Mouse (Mus musculus) bone marrow macrophage, adult 2 months (primary cell): Measurements from ENCODE around the gene Nampt. TPM values are rescaled to one million over a fixed set of nuclear protein-coding genes. Genes with fewer than 3 reads are reported as not detected.
A peak's percentile ranks its signal among the peaks of the same experiment; 100 is the strongest.

Experiments used
- H3K27ac ChIP-seq: 2 replicates; pipeline ENCODE4 v1.5.1; 2012; ENCODE audit warnings: low read depth, low read length; ENCODE audit not compliant: insufficient read depth
- H3K4me1 ChIP-seq: 2 replicates; pipeline ENCODE4 v1.6.1; 2012; ENCODE audit warnings: low read length; ENCODE audit not compliant: control insufficient read depth, insufficient read depth
- H3K4me3 ChIP-seq: 2 replicates; pipeline ENCODE4 v1.5.1; 2012; ENCODE audit warnings: mild to moderate bottlenecking, low read length, moderate library complexity; ENCODE audit not compliant: insufficient read depth
- CTCF ChIP-seq: IDR thresholded peaks from 2 replicates; pipeline ENCODE4 v1.5.1; 2012; ENCODE audit warnings: low read depth, mild to moderate bottlenecking, low read length, moderate library complexity
- POLR2A ChIP-seq: IDR thresholded peaks from 2 replicates; pipeline ENCODE4 v1.6.1; 2012; ENCODE audit warnings: mild to moderate bottlenecking, low read depth, low read length, borderline replicate concordance
- polyA plus RNA-seq: library from polyadenylated mRNA; stranded (reverse); fragments of >200 nt; gene quantifications from 2 replicates; pipeline ENCODE4 v1.2.4, GENCODE M21; 2012; ENCODE audit not compliant: missing spikeins, insufficient read depth, insufficient read length

Gene Nampt
- 97.2 and 112 TPM in 2 replicates for polyA plus RNA-seq

DNA sequence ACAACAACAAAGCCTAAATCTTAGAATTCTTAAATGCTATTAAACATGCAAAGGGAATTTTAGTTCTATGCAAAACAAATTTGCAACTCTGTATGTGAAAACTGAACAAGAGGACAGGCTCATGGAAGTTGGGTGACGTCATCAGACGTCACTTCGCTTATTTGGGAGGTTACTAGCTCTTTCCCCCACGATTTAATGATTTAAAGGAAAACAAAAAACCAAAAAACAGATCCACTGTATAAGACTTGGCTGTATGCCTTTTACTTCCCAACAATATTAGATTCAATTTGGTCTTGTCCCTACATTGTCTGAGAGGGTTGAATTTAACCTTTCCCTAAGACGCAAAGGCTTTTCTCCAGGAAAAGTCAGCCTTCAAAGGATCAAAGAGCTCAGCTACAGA, at the start of gene Nampt:
TSS of gene Nampt (plus strand) at position 130 of the 400 bp plus-strand sequence.
- peak within 1 kb of the TSS; percentile 93 for H3K27ac ChIP-seq
- TF ChIP-seq CTCF: no peak
- TF ChIP-seq POLR2A: no peak

DNA sequence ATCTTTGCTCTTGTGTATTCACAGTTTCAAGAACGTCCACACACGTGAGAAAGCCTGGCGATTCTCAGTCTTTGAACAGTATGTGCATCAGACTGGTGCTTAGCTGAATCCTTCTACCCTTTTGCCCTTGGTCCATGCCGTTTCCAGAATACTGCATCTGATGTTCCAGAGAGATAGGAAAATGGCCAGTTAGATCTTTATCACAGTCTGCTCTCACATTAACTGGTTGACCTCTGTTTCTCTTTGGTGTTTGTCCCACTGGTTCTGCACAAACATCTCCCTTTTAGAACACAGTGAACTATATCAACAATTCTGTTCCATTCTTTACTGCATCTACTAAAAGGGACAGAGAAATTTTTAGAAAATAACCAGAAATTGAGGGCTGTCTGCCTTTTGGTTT, 48.6 kb upstream of the Nampt start:
- H3K4me1 ChIP-seq: peaks cover 23% of the 10 kb centered on the region
- no peak for TF ChIP-seq CTCF
- no peak for TF ChIP-seq POLR2A
- no peak overlapping the region for H3K4me3 ChIP-seq
- no peak overlapping the region for H3K27ac ChIP-seq

More for the DNA sequence above, at the start of gene Nampt:
- Histone ChIP-seq H3K4me3 (peak within 1 kb of the TSS; percentile 80), H3K4me1 (peaks cover 37% of the 10 kb centered on the region)

DNA sequence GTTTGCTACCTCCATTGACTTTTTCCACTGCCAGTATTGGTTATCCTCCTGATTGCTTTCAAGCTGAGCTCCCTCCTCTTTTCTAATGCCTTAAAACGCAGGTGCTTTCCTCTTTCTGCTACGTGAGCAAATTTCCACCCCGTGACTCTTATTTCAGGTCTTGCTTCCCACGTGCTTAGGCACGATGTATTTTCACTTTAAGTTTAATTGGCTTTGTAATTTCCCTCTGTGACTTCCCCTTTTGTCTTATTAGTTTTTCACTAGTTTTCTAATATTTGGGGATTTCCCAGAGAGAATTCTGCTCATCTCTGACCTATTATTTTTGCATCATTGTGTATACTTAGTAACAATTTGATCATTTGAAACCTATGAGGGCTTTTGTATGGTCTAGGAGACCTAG, 44.8 kb upstream of the Nampt start:
- no peak overlapping the region; the same call in 1 of the 2 replicates for H3K4me3 ChIP-seq
- TF ChIP-seq POLR2A: no peak
- TF ChIP-seq CTCF: no peak
- H3K4me1 ChIP-seq: peaks cover 10% of the 10 kb centered on the region
- 0 out of 2 replicates have a peak overlapping the region, but pooled peaks have one; percentile 1 for H3K27ac ChIP-seq

DNA sequence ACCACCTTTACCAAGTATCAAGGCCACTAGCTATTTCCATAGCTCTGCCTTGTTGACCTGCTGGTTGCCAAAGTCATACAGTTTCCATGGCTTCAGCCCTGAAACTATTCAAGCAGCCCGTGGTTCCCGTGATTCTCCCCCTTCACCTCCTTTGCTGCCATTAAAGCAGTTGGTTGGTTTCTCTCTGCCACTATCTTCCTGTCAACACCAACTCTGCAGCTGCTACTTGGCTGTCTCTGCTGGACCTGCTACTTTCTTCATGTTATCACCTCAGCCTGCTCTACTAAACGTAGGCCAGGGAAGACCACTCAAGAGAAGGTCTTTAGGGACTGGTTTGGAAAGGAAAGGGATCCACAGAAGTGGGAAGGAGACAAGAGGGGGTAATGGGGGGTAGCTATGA, 30.3 kb upstream of the Nampt start:
- H3K4me3 ChIP-seq: no peak overlapping the region
- TF ChIP-seq POLR2A: no peak
- no peak for TF ChIP-seq CTCF
- H3K4me1 ChIP-seq: peaks cover 8% of the 10 kb centered on the region
- H3K27ac ChIP-seq: no peak overlapping the region

DNA sequence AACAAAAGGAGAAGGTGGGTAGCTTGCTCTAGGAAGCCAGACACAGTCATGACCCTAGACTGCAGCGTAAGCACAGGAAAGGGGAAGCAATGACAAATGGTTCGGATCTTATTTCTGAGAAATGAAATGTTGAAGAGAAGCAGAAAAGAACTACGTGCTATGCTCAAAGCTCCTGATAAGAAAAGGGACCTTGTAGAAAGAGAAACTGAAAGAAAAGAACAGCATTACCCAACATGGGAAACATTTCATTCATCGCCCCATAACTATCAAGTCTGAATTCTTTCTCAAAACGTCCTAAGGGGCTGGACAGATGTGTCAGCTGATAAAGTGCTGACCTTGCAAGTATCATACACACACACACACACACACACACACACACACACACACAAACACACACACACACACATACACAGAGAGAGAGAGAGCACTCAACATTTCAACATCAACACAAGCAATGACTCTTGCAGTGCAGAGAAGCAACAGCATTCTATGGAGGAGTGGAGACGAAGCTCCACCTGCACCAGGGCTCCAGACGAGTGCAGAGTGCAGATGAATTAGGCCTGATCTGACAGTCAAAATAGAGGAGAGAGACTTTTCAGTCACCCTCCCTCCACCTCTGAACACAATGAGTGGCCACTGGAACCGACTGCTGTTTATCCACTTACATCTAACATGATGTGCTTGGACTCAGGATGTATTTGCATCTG, 23.4 kb upstream of the Nampt start:
- Histone ChIP-seq H3K4me1 (0 out of 2 replicates have a peak, but pooled peaks cover 6% of the 10 kb centered on the region), H3K27ac (peak overlapping the region; percentile 36), H3K4me3 (peak overlapping the region; percentile 42)
- TF ChIP-seq POLR2A: no peak
- TF ChIP-seq CTCF: no peak

DNA sequence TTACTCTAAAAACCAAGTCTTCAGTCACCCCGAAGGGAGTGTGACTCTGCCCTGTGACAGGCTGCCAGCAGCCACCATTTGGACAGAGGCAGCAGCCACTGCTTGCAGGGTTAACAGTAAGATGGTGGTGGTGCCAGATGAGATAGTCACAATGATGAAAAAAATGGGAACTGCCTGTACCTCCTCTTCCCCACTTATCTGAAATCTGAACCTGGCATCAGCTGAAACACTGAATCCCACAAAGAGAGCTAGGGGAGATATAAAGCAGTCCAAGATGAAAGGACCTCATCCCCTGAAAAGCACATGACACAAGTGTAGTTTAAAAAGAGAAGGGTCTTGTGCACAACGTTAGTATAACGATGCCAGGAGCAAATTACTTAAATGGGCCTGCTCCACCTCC, 21.9 kb upstream of the Nampt start:
- Histone ChIP-seq H3K27ac (no peak overlapping the region), H3K4me3 (no peak overlapping the region), H3K4me1 (0 out of 2 replicates have a peak, but pooled peaks cover 6% of the 10 kb centered on the region)
- no peak for TF ChIP-seq CTCF
- TF ChIP-seq POLR2A: no peak

DNA sequence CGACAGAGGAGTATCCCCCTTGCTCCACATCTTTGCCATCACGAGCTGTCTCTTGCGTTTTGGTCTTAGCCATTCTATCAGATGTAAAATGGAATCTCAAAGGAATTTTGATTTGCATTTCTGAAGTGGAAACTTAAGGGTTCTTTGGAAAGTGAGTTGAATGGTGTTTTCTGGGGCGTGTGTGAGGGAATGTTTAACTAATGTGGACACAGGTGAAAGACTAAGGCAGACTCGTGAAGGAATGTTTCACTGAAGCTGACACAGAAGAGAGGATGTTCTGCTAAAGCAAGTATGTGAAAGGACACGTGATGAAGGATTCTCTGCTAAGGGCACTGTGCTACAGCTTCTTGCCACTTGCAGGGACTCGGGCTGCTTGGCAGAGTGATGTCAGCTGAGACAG, 18.3 kb upstream of the Nampt start:
- H3K4me1 ChIP-seq: 0 out of 2 replicates have a peak, but pooled peaks cover 2% of the 10 kb centered on the region
- H3K4me3 ChIP-seq: no peak overlapping the region
- TF ChIP-seq POLR2A: no peak
- no peak for TF ChIP-seq CTCF
- H3K27ac ChIP-seq: no peak overlapping the region

DNA sequence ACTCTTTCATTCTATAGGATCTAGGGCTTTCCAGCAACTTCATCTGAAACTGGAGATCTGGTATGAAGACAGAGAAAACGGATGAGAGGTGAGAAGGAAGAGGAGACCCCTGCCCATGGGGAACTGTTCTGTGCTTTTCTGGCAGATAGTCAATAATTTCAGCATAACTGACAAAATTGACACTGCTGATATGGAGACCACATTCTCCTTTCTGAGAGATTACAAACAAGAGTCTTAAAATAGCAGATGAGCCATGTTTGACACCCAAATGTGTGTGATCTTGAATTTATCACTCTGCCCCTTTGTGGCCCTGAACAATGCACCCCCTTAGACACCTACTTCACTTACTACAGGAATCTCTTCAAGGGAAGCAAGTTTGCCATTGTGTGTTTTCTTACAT, 13.8 kb upstream of the Nampt start:
- Histone ChIP-seq H3K4me1 (no peaks in the 10 kb centered on the region), H3K27ac (no peak overlapping the region), H3K4me3 (no peak overlapping the region)
- TF ChIP-seq CTCF: no peak
- TF ChIP-seq POLR2A: no peak

DNA sequence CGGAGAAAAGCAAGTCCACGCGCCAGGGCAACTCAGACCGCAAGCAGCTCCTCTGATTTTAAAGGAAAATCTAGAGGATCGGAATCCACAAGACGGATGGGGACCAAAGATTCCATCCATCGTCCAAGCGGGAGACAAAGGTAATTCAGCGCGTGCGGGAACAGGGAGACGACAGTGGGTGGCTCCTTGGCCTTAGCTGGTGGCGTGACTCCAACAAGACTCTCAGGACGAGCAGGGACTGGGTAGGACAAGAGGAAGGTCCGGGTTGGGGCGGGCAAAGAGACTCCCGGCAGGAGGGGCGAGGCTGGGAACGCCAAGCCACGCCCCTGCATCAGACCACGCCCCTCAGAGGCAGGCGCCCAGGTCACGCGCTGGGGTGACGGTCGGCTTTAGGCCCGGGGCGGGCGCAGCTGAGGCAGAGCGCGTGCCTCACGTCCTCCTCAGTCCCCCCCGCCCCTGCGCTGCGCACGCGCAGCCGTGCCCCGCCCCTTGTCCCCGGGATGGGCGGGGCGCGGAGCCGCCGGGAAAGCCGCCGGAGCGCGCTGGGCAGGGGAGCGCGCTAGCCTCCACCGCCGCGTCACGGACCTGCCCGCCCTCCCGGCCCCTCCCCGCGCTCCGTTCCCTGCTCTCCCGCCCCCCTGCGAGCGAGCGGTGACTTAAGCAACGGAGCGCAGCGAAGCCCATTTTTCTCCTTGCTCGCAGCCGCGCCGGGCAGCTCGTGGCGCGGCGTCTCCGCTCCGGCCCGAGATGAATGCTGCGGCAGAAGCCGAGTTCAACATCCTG, 669 bp downstream of the Nampt start:
- Histone ChIP-seq H3K4me1 (peaks cover 43% of the 10 kb centered on the region), H3K4me3 (peak overlapping the region; percentile 80), H3K27ac (peak overlapping the region; percentile 93)
- TF ChIP-seq CTCF (no peak), POLR2A (no peak)
